17 mouse cellular contexts compared by ENCODE assay signal in the genomic region with DNA sequence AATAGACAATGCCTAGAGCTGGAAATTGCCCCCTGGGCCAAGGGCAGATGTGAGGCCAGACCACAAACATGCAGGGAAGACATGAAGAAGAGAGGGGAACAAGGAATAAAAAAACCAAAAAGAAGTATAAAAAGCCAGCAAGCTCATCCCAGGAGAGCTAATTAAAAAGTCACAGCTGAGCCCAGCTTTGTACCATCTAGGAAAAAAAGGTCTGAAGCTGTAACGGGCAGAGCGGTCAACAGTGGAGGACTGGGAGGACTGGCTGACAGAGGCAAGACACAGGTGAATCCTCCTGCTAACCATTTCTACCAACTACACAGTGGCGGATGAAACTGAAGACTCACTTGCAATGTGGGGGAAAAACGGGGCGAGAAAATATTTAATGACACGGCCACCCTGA. TPM values are rescaled to one million over a fixed set of nuclear protein-coding genes. Genes with fewer than 3 reads are reported as not detected.
"Had no signal": no experiment of that assay in that cellular context is flagged by ENCODE, and none has a peak within 500 bp of the region (broad histone marks: within the 10 kb centered on the region; RNA-seq: fewer than 3 reads in every experiment).

No protein-coding gene starts in this region.

- H3K36me3 ChIP-seq: liver, embryonic 13.5 days; liver, embryonic 15.5 days; lung, embryonic 15.5 days; neural tube, embryonic 12.5 days; stomach, embryonic 15.5 days had no signal

- DNase-seq: liver, embryonic 13.5 days; liver, postnatal 0 days; lung, adult 2 months; lung, postnatal 14 days; right cerebral cortex, postnatal 14 days; thymus, adult 2 months; thymus, postnatal 25 days had no signal

- H3K9ac ChIP-seq: liver, embryonic 13.5 days; liver, embryonic 15.5 days; liver, postnatal 0 days; lung, embryonic 15.5 days; neural tube, embryonic 12.5 days; stomach, embryonic 15.5 days had no signal

- H3K27me3 ChIP-seq: liver, embryonic 13.5 days; liver, embryonic 15.5 days; lung, embryonic 15.5 days; megakaryocyte, embryonic 14.5 days; neural tube, embryonic 12.5 days; stomach, embryonic 15.5 days had no signal

- H3K4me1 ChIP-seq: liver, embryonic 13.5 days; liver, embryonic 15.5 days; lung, embryonic 15.5 days; megakaryocyte, embryonic 14.5 days; neural tube, embryonic 12.5 days; stomach, embryonic 15.5 days had no signal

- H3K4me2 ChIP-seq: liver, embryonic 11.5 days; liver, embryonic 13.5 days; liver, embryonic 15.5 days; lung, embryonic 15.5 days; neural tube, embryonic 12.5 days; stomach, embryonic 15.5 days had no signal

- ATAC-seq: liver, postnatal 0 days; lung, postnatal 0 days had no signal

- H3K27ac ChIP-seq: liver, embryonic 13.5 days; liver, embryonic 15.5 days; lung, embryonic 15.5 days; macrophage; neural tube, embryonic 12.5 days; stomach, embryonic 15.5 days; stomach, postnatal 0 days had no signal

- H3K9me3 ChIP-seq: liver, embryonic 13.5 days; liver, embryonic 15.5 days; lung, embryonic 15.5 days; neural tube, embryonic 12.5 days; stomach, embryonic 15.5 days had no signal

- H3K4me3 ChIP-seq: liver, embryonic 13.5 days; liver, embryonic 15.5 days; lung, embryonic 15.5 days; megakaryocyte, embryonic 14.5 days; neural tube, embryonic 12.5 days; stomach, embryonic 15.5 days had no signal

RNA-seq across cellular contexts. Expression of a gene that starts 19.9 kb away (rescaled TPM):
- polyA plus RNA-seq: liver, postnatal 0 days; macrophage; testis, adult 2 months had no signal
